Mouse (Mus musculus) hindbrain, embryonic 14.5 days (tissue): Measurements from ENCODE around the gene Chmp2a. TPM values are rescaled to one million over a fixed set of nuclear protein-coding genes. Genes with fewer than 3 reads are reported as not detected.

Experiments
- ATAC-seq: fragments of 200-750 bp; cut with Nextera tagmentation; 2 replicates; pipeline ENCODE4 v1.8.0; 2017; ENCODE audit warnings: moderate number of reproducible peaks, mild to moderate bottlenecking, moderate TSS enrichment, moderate library complexity; ENCODE audit not compliant: low FRiP score
- DNase-seq: peaks from one replicate; pipeline ENCODE4 v3.0.0-alpha.2; 2015; ENCODE audit warnings: low spot score
- H3K27ac ChIP-seq: fragments of 300-500 bp; sonication (generic); 2 replicates; pipeline ENCODE4 v1.5.1; 2014; ENCODE audit warnings: mild to moderate bottlenecking, moderate library complexity
- H3K27me3 ChIP-seq: fragments of 300-500 bp; sonication (generic); 2 replicates; pipeline ENCODE4 v1.6.1; 2014; ENCODE audit warnings: mild to moderate bottlenecking, low read length, mixed read lengths; ENCODE audit not compliant: control insufficient read depth, insufficient read depth
- H3K36me3 ChIP-seq: fragments of 300-500 bp; sonication (generic); replicated peaks from 2 replicates; pipeline ENCODE4 v1.6.1; 2014; ENCODE audit not compliant: control insufficient read depth, insufficient read depth
- H3K4me1 ChIP-seq: fragments of 300-500 bp; sonication (generic); replicated peaks from 2 replicates; pipeline ENCODE4 v1.6.1; 2014; ENCODE audit warnings: antibody characterized with exemption, low read length, mixed read lengths; ENCODE audit not compliant: control insufficient read depth, insufficient read depth
- H3K4me2 ChIP-seq: fragments of 300-500 bp; sonication (generic); replicated peaks from 2 replicates; pipeline ENCODE4 v1.6.1; 2014; ENCODE audit warnings: mild to moderate bottlenecking, moderate library complexity
- H3K4me3 ChIP-seq: fragments of 300-500 bp; sonication (generic); replicated peaks from 2 replicates; pipeline ENCODE4 v1.5.1; 2014; ENCODE audit warnings: mild to moderate bottlenecking, low read length
- H3K9ac ChIP-seq: fragments of 300-500 bp; sonication (generic); 2 replicates; pipeline ENCODE4 v1.6.1; 2014
- H3K9me3 ChIP-seq: fragments of 300-500 bp; sonication (generic); 2 replicates; pipeline ENCODE4 v1.6.1; 2016; ENCODE audit warnings: low read length; ENCODE audit not compliant: control insufficient read depth
- WGBS: fragments of 180-500 bp; shearing (Covaris S2); extraction: QIAGEN DNeasy Blood & Tissue Kit; methylation state at CpG from one replicate; pipeline ENCODE4 v1.1.7; 2014; 5-methylcytosine and 5-hydroxymethylcytosine counted together
- polyA plus RNA-seq: library from polyadenylated mRNA; unstranded; fragments of >200 nt; fragmentation: Nextera tagmentation; extraction: Ambion mirVana; gene quantifications from 2 replicates; pipeline ENCODE4 v1.2.1, GENCODE M21; 2014

The Chmp2a gene
- polyA plus RNA-seq, 1 experiment from 2014 or later, result 184 TPM

DNA sequence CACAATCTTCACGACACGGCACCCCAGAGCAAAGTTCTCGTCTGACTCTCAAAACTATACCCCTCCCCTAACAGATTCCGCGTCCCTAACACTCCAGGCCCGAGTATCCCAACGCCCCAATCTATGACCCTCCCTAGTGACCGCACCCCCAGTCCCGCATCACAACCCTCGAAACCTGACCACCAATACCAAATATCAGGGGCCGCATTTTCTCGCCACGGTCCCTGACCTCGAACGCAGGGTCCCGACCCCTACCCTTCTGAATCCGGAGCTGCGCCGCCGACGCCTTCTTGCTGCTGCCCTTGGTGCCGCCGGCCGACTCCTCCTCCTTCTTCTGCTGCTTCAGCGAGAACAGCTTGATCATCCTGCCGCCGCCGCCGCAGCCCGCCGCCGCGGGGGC, 2.8 kb upstream of the Chmp2a start:
- no peak for ATAC-seq
- H3K9me3 ChIP-seq, result no peaks in the 10 kb centered on the region
- H3K36me3 ChIP-seq, result peaks cover 29% of the 10 kb centered on the region
- peak overlapping the region; percentile 87 for H3K4me2 ChIP-seq
- H3K27ac ChIP-seq, result peak overlapping the region; percentile 99
- peak overlapping the region; percentile 94 for H3K9ac ChIP-seq
- peaks cover 10% of the 10 kb centered on the region for H3K27me3 ChIP-seq
- DNase-seq, result peak; percentile 26
- peak overlapping the region; percentile 81 for H3K4me3 ChIP-seq
- peaks cover 35% of the 10 kb centered on the region for H3K4me1 ChIP-seq
- under 1% methylated on average over 29 of the region's 33 CpGs for WGBS

DNA sequence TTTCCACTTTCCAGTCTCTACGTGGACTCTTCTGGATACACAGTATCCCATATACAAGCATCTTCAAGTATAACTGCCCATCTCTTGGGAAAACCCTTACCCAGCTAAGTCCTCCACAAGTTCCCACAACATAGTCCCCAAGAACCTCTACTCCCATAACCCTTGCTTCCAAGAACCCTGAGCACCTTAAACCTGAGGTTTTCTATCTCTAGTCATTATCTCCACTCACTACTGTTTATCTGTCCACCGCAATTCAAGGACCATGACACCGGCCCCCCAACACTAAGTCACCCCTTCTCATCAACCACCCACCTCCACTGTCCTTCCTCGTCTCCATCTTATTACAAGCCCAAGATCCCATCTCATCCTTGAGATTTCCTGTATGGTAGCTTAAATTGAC, 2.2 kb upstream of the Chmp2a start:
- 54% methylated on average over 4 of the region's 4 CpGs for WGBS
- peak overlapping the region; percentile 81 for H3K4me3 ChIP-seq
- H3K9ac ChIP-seq, result peak overlapping the region; percentile 94
- no peak for ATAC-seq
- H3K27me3 ChIP-seq, result peaks cover 5% of the 10 kb centered on the region
- peak overlapping the region; percentile 99; the same call in 1 of the 2 replicates for H3K27ac ChIP-seq
- H3K9me3 ChIP-seq, result no peaks in the 10 kb centered on the region
- peaks cover 34% of the 10 kb centered on the region for H3K36me3 ChIP-seq
- peak overlapping the region; percentile 87 for H3K4me2 ChIP-seq
- H3K4me1 ChIP-seq, result peaks cover 35% of the 10 kb centered on the region
- no peak for DNase-seq

DNA sequence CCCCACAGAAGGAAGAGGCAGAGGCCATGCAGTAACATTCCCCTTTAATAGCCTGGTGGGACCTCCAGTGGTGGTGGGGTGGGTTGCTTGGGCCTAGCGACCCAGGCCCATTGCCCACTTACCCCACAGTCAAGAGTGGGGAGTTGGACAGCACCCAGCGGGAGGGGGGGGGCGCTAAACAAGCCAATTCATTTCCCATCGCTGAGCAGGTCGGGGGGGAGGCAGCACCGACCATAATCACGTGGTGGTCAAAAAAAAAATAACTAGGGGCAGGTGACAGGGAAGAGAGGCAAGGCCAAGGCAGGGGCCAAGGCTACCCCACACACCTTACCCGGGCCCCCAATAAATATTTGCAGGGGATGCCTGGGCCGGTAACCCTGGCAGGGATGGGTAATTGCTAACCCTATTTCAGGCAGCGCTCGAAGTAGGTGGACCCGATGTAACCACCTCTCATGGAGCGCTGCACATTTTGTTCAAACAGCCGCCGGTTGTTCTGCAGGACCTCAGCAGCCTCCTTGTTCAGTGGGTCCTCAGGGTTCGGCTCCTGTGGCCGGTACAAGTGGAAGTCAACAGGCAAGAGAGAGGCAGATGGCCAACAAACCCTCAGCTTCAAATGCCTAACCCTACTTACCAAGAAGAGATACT, 726 bp upstream of the Chmp2a start:
- Histone ChIP-seq H3K27ac (peak overlapping the region; percentile 93), H3K4me1 (peaks cover 35% of the 10 kb centered on the region), H3K9ac (peak overlapping the region; percentile 20; the same call in 1 of the 2 replicates), H3K36me3 (peaks cover 49% of the 10 kb centered on the region), H3K4me3 (peak overlapping the region; percentile 48; the same call in 1 of the 2 replicates), H3K4me2 (peak overlapping the region; percentile 75), H3K27me3 (no peaks in the 10 kb centered on the region), H3K9me3 (no peaks in the 10 kb centered on the region)
- DNase-seq (no peak), ATAC-seq (no peak; the same call in 1 of the 2 replicates)
- 84% methylated on average over 17 of the region's 17 CpGs for WGBS

DNA sequence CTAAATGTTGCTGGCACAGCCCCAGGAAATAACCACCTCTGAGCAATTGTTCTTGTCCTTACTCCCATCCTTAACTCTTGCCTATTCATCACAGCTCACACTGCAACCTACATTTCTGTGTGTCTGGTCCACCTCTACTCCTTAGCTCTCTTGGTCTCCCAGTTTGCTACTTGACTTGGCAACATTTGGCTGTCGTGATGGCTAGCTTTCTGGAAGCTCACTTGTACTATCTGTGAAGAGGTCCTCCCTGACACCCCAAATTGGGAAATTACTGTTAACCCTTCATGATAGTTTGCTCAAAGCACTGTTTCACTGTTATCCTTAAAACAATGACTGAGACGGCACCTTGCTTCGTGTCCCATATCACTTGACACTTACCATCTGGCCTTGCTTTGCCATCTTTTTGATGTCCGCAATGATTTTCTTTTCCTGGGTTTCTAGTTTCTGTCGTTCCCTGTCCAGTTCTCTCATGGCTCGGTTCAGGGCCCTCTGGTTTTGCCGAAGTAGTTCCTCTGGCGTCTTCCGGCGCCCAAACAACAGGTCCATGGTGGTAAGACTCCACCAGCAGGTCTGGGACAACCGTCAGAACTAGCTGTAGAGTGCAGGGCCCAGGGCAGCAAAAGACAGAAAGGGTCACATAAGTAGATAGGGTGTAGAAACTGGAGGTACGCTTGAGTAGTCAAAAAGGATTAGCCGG, 1.0 kb downstream of the Chmp2a start:
- H3K9ac ChIP-seq, result peak overlapping the region; percentile 73
- peaks cover 66% of the 10 kb centered on the region for H3K36me3 ChIP-seq
- H3K4me1 ChIP-seq, result peaks cover 27% of the 10 kb centered on the region
- no peaks in the 10 kb centered on the region for H3K9me3 ChIP-seq
- peak overlapping the region; percentile 48 for H3K4me3 ChIP-seq
- H3K27me3 ChIP-seq, result no peaks in the 10 kb centered on the region
- H3K4me2 ChIP-seq, result peak overlapping the region; percentile 75
- H3K27ac ChIP-seq, result peak overlapping the region; percentile 93
- ATAC-seq (no peak), DNase-seq (no peak)
- WGBS, result 53% methylated on average over 13 of the region's 13 CpGs

DNA sequence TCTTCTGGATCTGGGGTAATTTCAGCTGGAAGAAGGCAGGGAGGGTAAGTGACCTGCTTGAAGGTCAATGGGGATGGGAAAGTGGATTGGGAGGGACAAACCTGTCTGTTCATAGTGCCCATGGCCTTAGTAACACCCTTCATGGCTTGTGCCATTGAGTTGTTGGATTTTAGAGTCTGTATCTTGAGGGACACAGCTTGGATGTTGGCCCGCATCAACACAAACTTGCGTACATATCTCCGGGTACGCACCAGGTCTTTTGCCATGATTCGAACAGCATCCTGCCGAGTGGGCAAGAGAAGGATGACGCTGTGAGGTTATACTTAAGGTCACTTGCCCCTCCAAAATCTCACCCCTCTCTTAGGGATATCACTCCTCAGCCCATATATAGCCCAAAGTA, 2.1 kb downstream of the Chmp2a start:
- Histone ChIP-seq H3K4me2 (no peak overlapping the region), H3K4me3 (no peak overlapping the region), H3K4me1 (peaks cover 27% of the 10 kb centered on the region), H3K36me3 (peaks cover 77% of the 10 kb centered on the region), H3K9ac (no peak overlapping the region), H3K27me3 (no peaks in the 10 kb centered on the region), H3K27ac (no peak overlapping the region), H3K9me3 (no peaks in the 10 kb centered on the region)
- ATAC-seq, result no peak
- WGBS, result 93% methylated on average over 7 of the region's 7 CpGs
- DNase-seq, result no peak

DNA sequence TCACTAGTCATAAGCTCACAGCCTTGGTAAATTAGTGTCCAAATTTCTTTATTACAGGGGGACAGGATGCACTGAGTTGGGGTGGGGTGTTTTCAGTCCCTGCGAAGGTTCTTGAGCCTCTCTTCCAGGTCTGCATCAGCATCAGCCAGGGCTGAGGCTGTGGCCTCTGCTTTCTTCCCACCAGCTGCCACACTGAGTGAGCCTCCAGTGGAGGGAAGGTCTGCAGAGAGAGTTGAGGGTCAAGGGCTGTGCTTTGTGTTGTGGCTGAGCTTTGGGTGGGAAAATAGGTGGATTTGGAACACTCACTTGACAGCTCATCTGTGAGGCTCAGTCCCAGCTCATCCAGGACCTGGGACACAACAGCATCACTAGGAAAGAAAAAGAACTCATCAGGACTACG, 2.6 kb downstream of the Chmp2a start:
- H3K36me3 ChIP-seq, result peaks cover 82% of the 10 kb centered on the region
- WGBS, result 87% methylated on average over 2 of the region's 2 CpGs
- ATAC-seq (no peak), DNase-seq (no peak)
- H3K27me3 ChIP-seq, result no peaks in the 10 kb centered on the region
- H3K4me3 ChIP-seq, result no peak overlapping the region
- no peaks in the 10 kb centered on the region for H3K9me3 ChIP-seq
- peaks cover 27% of the 10 kb centered on the region for H3K4me1 ChIP-seq
- H3K4me2 ChIP-seq, result no peak overlapping the region
- H3K27ac ChIP-seq, result no peak overlapping the region
- no peak overlapping the region for H3K9ac ChIP-seq

DNA sequence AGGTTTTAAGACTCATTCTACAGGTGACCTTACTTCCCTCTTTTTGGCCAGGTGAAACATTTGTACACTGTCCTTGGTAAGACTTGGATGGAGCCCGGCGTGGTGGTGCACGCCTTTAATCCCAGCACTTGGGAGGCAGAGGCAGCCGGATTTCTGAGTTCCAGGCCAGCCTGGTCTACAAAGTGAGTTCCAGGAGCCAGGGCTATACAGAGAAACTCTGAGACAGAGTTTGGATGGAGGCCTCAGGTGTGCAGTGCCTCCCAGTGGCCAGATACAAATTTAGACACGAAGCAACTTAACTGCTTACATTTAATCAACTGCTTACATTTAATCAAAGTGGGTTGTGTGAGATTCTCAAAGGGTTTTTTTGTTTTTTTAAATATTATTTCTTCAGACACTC, 3.5 kb downstream of the Chmp2a start:
- Histone ChIP-seq H3K4me1 (peaks cover 27% of the 10 kb centered on the region), H3K4me3 (no peak overlapping the region), H3K27me3 (no peaks in the 10 kb centered on the region), H3K36me3 (peaks cover 85% of the 10 kb centered on the region), H3K4me2 (no peak overlapping the region), H3K27ac (no peak overlapping the region), H3K9ac (no peak overlapping the region), H3K9me3 (no peaks in the 10 kb centered on the region)
- DNase-seq (peak; percentile 36), ATAC-seq (no peak)
- 78% methylated on average over 5 of the region's 5 CpGs for WGBS

DNA sequence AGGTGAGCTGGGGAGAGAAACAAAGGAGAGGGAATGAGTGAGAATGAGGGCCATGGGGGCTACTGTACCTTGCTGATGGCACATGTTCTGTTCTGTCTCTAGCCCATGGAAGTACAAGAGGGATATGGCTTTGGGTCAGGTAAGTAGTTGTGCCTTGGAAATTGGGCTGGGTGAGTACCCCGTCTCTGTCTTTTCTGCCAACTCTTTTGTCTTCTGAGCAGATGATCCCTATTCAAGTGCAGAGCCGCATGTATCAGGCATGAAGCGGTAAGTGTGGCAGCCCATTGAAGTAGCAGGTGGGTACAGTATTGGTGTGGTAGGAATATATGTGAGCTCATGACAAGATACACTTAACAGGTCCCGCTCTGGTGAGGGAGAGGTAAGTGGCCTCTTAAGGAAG, 5.6 kb downstream of the Chmp2a start:
- no peak overlapping the region for H3K4me3 ChIP-seq

DNA sequence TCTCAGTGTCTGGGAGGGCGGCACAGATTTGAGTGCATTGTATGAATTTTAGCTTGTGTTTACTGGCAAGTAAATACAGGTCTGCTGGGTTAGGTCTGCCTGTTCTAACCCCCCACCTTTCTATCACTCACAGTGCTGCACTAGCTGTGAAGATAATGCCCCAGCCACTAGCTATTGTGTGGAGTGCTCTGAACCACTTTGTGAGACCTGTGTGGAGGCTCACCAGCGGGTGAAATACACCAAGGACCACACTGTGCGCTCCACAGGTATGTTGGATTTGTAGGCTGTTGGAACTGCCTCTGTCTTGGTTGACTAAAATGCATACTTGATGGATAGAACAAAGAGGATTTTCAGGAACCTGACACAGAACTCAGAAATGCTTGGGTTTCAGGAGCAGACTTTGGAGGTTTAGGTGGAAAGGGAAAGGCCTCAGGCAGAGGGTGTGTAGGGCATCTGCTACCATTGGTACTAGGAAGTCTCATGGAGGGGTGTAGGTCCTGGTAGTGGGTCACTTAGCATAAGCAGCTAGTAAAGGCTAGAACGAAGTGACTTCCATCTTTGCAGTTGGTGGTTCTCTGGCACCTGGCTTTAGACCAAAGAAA, 9.0 kb downstream of the Chmp2a start:
- H3K27ac ChIP-seq, result peak overlapping the region; percentile 98
- ATAC-seq (no peak), DNase-seq (no peak)
- H3K27me3 ChIP-seq, result no peaks in the 10 kb centered on the region
- H3K4me2 ChIP-seq, result peak overlapping the region; percentile 99
- no peaks in the 10 kb centered on the region for H3K9me3 ChIP-seq
- peaks cover 27% of the 10 kb centered on the region for H3K4me1 ChIP-seq
- peak overlapping the region; percentile 99 for H3K4me3 ChIP-seq
- peak overlapping the region; percentile 94 for H3K9ac ChIP-seq
- WGBS, result 34% methylated on average over 4 of the region's 4 CpGs
- peaks cover 53% of the 10 kb centered on the region for H3K36me3 ChIP-seq

More for the DNA sequence above, 5.6 kb downstream of the Chmp2a start:
- Histone ChIP-seq H3K4me2 (no peak overlapping the region), H3K36me3 (peaks cover 81% of the 10 kb centered on the region), H3K9ac (no peak overlapping the region), H3K27ac (no peak overlapping the region), H3K27me3 (no peaks in the 10 kb centered on the region), H3K9me3 (no peaks in the 10 kb centered on the region), H3K4me1 (peaks cover 27% of the 10 kb centered on the region)
- DNase-seq (no peak), ATAC-seq (no peak)
- WGBS, result 87% methylated on average over 4 of the region's 4 CpGs
